Mouse (Mus musculus): ENCODE results near the gene Itga6. TPM values are rescaled to one million over a fixed set of nuclear protein-coding genes. Genes with fewer than 3 reads are reported as not detected.

Gene Itga6
- polyA plus RNA-seq, 1 experiment from 2014 or later, result 78.2 TPM

- peak; percentile 62 for ATAC-seq
- WGBS, result 84% methylated on average over 3 of the region's 3 CpGs
Observed at GRCm38 (mm10) chr2:71764961-71765735, 19.7 kb downstream of the Itga6 start.

GRCm38 (mm10) chr2:71766007-71766406 lies 20.6 kb downstream of the Itga6 start:
- Histone ChIP-seq H3K4me1 (ENCODE audit: insufficient read depth, low read depth, low read length) (no peaks in the 10 kb centered on the region), H3K4me2 (replicated peaks; ENCODE audit: low read depth, low read length) (no peak overlapping the region), H3K27ac (ENCODE audit: low read length) (peak overlapping the region; percentile 52; the same call in 1 of the 2 replicates), H3K9ac (replicated peaks; ENCODE audit: low read depth) (no peak overlapping the region), H3K36me3 (ENCODE audit: insufficient read depth, low read length) (no peaks in the 10 kb centered on the region), H3K4me3 (ENCODE audit: low read depth, low read length) (no peak overlapping the region), H3K27me3 (replicated peaks; ENCODE audit: insufficient read depth, low read length) (no peaks in the 10 kb centered on the region), H3K9me3 (ENCODE audit: low read length) (no peaks in the 10 kb centered on the region)
- TF ChIP-seq CTCF (IDR thresholded peaks at IDR 0.05) (no peak), EP300 (IDR thresholded peaks at IDR 0.05) (peak; percentile 91)
- ATAC-seq (peak; percentile 79), DNase-seq (ENCODE audit: low spot score) (peak; percentile 53)
- 75% methylated on average over 5 of the region's 5 CpGs for WGBS

More at GRCm38 (mm10) chr2:71764961-71765735, 19.7 kb downstream of the Itga6 start:
- Histone ChIP-seq H3K9me3 (ENCODE audit: low read length) (no peaks in the 10 kb centered on the region), H3K27me3 (replicated peaks; ENCODE audit: insufficient read depth, low read length) (no peaks in the 10 kb centered on the region), H3K4me1 (ENCODE audit: insufficient read depth, low read depth, low read length) (no peaks in the 10 kb centered on the region; the same call in 1 of the 2 replicates), H3K4me3 (ENCODE audit: low read depth, low read length) (no peak overlapping the region), H3K9ac (replicated peaks; ENCODE audit: low read depth) (no peak overlapping the region), H3K27ac (ENCODE audit: low read length) (peak overlapping the region; percentile 52; the same call in 1 of the 2 replicates), H3K4me2 (replicated peaks; ENCODE audit: low read depth, low read length) (no peak overlapping the region), H3K36me3 (ENCODE audit: insufficient read depth, low read length) (no peaks in the 10 kb centered on the region)
- DNase-seq (ENCODE audit: low spot score), result no peak
- TF ChIP-seq CTCF (IDR thresholded peaks at IDR 0.05) (no peak), EP300 (IDR thresholded peaks at IDR 0.05) (no peak)

GRCm38 (mm10) chr2:71767019-71767610 lies 21.7 kb downstream of the Itga6 start:
- Histone ChIP-seq H3K4me1 (ENCODE audit: insufficient read depth, low read depth, low read length) (no peaks in the 10 kb centered on the region), H3K4me2 (replicated peaks; ENCODE audit: low read depth, low read length) (no peak overlapping the region), H3K36me3 (ENCODE audit: insufficient read depth, low read length) (no peaks in the 10 kb centered on the region), H3K9ac (replicated peaks; ENCODE audit: low read depth) (no peak overlapping the region), H3K9me3 (ENCODE audit: low read length) (no peaks in the 10 kb centered on the region), H3K4me3 (ENCODE audit: low read depth, low read length) (no peak overlapping the region), H3K27me3 (replicated peaks; ENCODE audit: insufficient read depth, low read length) (no peaks in the 10 kb centered on the region), H3K27ac (ENCODE audit: low read length) (no peak overlapping the region)
- DNase-seq (ENCODE audit: low spot score) (no peak), ATAC-seq (no peak)
- TF ChIP-seq CTCF (IDR thresholded peaks at IDR 0.05) (no peak), EP300 (IDR thresholded peaks at IDR 0.05) (no peak)
- WGBS, result 47% methylated on average over 6 of the region's 6 CpGs

GRCm38 (mm10) chr2:71771762-71772161 lies 26.3 kb downstream of the Itga6 start:
- Histone ChIP-seq H3K9ac (replicated peaks; ENCODE audit: low read depth) (no peak overlapping the region), H3K4me1 (ENCODE audit: insufficient read depth, low read depth, low read length) (no peaks in the 10 kb centered on the region; the same call in 1 of the 2 replicates), H3K4me3 (ENCODE audit: low read depth, low read length) (no peak overlapping the region), H3K4me2 (replicated peaks; ENCODE audit: low read depth, low read length) (no peak overlapping the region), H3K9me3 (ENCODE audit: low read length) (no peaks in the 10 kb centered on the region), H3K27ac (ENCODE audit: low read length) (no peak overlapping the region; the same call in 1 of the 2 replicates), H3K27me3 (replicated peaks; ENCODE audit: insufficient read depth, low read length) (no peaks in the 10 kb centered on the region), H3K36me3 (ENCODE audit: insufficient read depth, low read length) (no peaks in the 10 kb centered on the region)
- peak; percentile 91 for TF ChIP-seq EP300 (IDR thresholded peaks at IDR 0.05)
- TF ChIP-seq CTCF (IDR thresholded peaks at IDR 0.05), result no peak
- WGBS, result 47% methylated on average over 4 of the region's 4 CpGs
- peak; percentile 87 for ATAC-seq
- peak; percentile 65 for DNase-seq (ENCODE audit: low spot score)

DNA sequence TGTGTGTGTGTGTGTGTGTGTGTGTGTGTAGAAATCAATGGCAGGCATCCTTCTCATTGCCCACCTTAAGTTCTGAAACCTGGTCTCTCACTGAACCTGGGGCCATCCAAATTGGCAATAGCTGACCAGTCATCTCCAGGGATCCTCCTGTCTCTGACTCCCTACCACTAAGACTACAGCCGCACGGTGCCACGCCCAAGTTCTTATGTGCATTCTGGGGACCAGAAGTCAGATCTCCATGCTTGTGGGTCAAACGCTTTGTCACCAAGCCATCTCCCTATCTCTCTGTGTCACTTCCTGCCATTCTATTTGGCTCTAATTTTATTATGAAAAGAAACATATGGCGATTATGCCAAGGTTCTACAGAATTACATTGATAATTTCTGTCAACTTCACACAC lies 28.3 kb downstream of the Itga6 start:
- H3K27me3 ChIP-seq (replicated peaks; ENCODE audit: insufficient read depth, low read length), result no peaks in the 10 kb centered on the region
- H3K27ac ChIP-seq (ENCODE audit: low read length), result no peak overlapping the region
- H3K9ac ChIP-seq (replicated peaks; ENCODE audit: low read depth), result no peak overlapping the region
- DNase-seq (ENCODE audit: low spot score) (no peak), ATAC-seq (no peak)
- no peaks in the 10 kb centered on the region for H3K36me3 ChIP-seq (ENCODE audit: insufficient read depth, low read length)
- no peak overlapping the region for H3K4me2 ChIP-seq (replicated peaks; ENCODE audit: low read depth, low read length)
- H3K9me3 ChIP-seq (ENCODE audit: low read length), result no peaks in the 10 kb centered on the region
- H3K4me3 ChIP-seq (ENCODE audit: low read depth, low read length), result no peak overlapping the region
- TF ChIP-seq CTCF (IDR thresholded peaks at IDR 0.05) (no peak), EP300 (IDR thresholded peaks at IDR 0.05) (no peak)
- 77% methylated on average over 5 of the region's 5 CpGs for WGBS
- H3K4me1 ChIP-seq (ENCODE audit: insufficient read depth, low read depth, low read length), result no peaks in the 10 kb centered on the region; the same call in 1 of the 2 replicates

- H3K9ac ChIP-seq (replicated peaks; ENCODE audit: low read depth), result no peak overlapping the region
- TF ChIP-seq CTCF (IDR thresholded peaks at IDR 0.05) (no peak), EP300 (IDR thresholded peaks at IDR 0.05) (no peak)
- no peaks in the 10 kb centered on the region; the same call in 1 of the 2 replicates for H3K4me1 ChIP-seq (ENCODE audit: insufficient read depth, low read depth, low read length)
- H3K4me2 ChIP-seq (replicated peaks; ENCODE audit: low read depth, low read length), result no peak overlapping the region
- no peaks in the 10 kb centered on the region for H3K9me3 ChIP-seq (ENCODE audit: low read length)
- no peaks in the 10 kb centered on the region for H3K36me3 ChIP-seq (ENCODE audit: insufficient read depth, low read length)
- DNase-seq (ENCODE audit: low spot score) (no peak), ATAC-seq (no peak)
- WGBS, result 45% methylated on average over 10 of the region's 10 CpGs
- H3K4me3 ChIP-seq (ENCODE audit: low read depth, low read length), result no peak overlapping the region
- no peaks in the 10 kb centered on the region for H3K27me3 ChIP-seq (replicated peaks; ENCODE audit: insufficient read depth, low read length)
- H3K27ac ChIP-seq (ENCODE audit: low read length), result no peak overlapping the region
Observed at GRCm38 (mm10) chr2:71774246-71774951, 29.0 kb downstream of the Itga6 start.

Measured in lung, postnatal 0 days (tissue).